Mouse (Mus musculus): ENCODE data around the gene Kdr. TPM values are rescaled to one million over a fixed set of nuclear protein-coding genes. Genes with fewer than 3 reads are reported as not detected.

The Kdr gene
- polyA plus RNA-seq, 1 experiment from 2014 or later = 44.3 TPM

- H3K27ac ChIP-seq (replicated peaks in 1 of 2; ENCODE audit: control insufficient read depth in 1 of 2, insufficient read depth in 1 of 2, low read depth in 2 of 2, low read length in 2 of 2) = no peak overlapping the region
- no peak for ATAC-seq (ENCODE audit: insufficient number of reproducible peaks, insufficient read depth, low FRiP score, low read depth)
Measured at GRCm38 (mm10) chr5:75917231-75917630, 61.0 kb downstream of the Kdr start.

DNA sequence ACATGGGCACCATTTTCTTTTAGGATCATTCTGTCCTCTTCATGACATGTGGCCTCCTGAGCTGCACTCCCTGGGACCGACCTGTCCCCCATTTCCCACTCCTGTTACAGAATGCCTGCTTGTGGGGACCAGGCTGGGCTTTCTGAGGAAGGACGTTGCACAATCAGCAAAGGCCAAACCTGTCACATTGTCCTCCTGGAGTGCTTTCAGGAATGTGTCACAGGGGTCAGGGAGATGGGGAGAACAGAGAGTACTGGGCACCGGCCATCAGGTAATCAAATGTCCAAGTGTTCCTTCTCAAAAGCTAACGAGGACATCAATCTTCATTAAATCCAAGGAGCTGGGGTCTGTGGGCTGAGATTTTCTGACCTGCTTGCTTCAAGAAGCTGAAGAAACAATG lies 72.2 kb downstream of the Kdr start:
- no peaks in the 10 kb centered on the region for H3K36me3 ChIP-seq (ENCODE audit: control insufficient read depth, insufficient read depth, low read length)
- H3K4me2 ChIP-seq (ENCODE audit: low read length) = no peak overlapping the region
- no peak overlapping the region for H3K4me3 ChIP-seq (ENCODE audit: control insufficient read depth in 1 of 2, insufficient read depth in 1 of 2, low read depth in 1 of 2, low read length in 2 of 2)
- WGBS = 35% methylated on average over 4 of the region's 4 CpGs
- H3K4me1 ChIP-seq (ENCODE audit: control insufficient read depth in 2 of 2, insufficient read depth in 2 of 2, low read length in 2 of 2) = peaks cover 2% of the 10 kb centered on the region in 2 experiments; a peak in 1 of 4 replicates
- H3K27me3 ChIP-seq (ENCODE audit: control insufficient read depth, insufficient read depth, low read length) = no peaks in the 10 kb centered on the region
- H3K27ac ChIP-seq (replicated peaks in 1 of 2; ENCODE audit: control insufficient read depth in 1 of 2, insufficient read depth in 1 of 2, low read depth in 2 of 2, low read length in 2 of 2) = no peak overlapping the region
- no peak overlapping the region for H3K9ac ChIP-seq (ENCODE audit: low read length)
- H3K9me3 ChIP-seq (ENCODE audit: control insufficient read depth, low read length) = no peaks in the 10 kb centered on the region
- ATAC-seq (ENCODE audit: insufficient number of reproducible peaks, insufficient read depth, low FRiP score, low read depth) = no peak

More at GRCm38 (mm10) chr5:75917231-75917630, 61.0 kb downstream of the Kdr start:
- Histone ChIP-seq H3K4me2 (ENCODE audit: low read length) (no peak overlapping the region), H3K9me3 (ENCODE audit: control insufficient read depth, low read length) (no peaks in the 10 kb centered on the region), H3K9ac (ENCODE audit: low read length) (no peak overlapping the region), H3K4me1 (ENCODE audit: control insufficient read depth in 2 of 2, insufficient read depth in 2 of 2, low read length in 2 of 2) (peaks cover 5 to 10% of the 10 kb centered on the region in 2 experiments; a peak in 3 of 4 replicates), H3K36me3 (ENCODE audit: control insufficient read depth, insufficient read depth, low read length) (no peaks in the 10 kb centered on the region), H3K4me3 (ENCODE audit: control insufficient read depth in 1 of 2, insufficient read depth in 1 of 2, low read depth in 1 of 2, low read length in 2 of 2) (no peak overlapping the region), H3K27me3 (ENCODE audit: control insufficient read depth, insufficient read depth, low read length) (no peaks in the 10 kb centered on the region)
- WGBS = 68% methylated on average over 4 of the region's 4 CpGs

GRCm38 (mm10) chr5:75900231-75900920 lies 77.9 kb downstream of the Kdr start:
- Histone ChIP-seq H3K4me2 (ENCODE audit: low read length) (peak overlapping the region; percentile 50), H3K9ac (ENCODE audit: low read length) (peak overlapping the region; percentile 36; the same call in 1 of the 2 replicates), H3K4me3 (ENCODE audit: control insufficient read depth in 1 of 2, insufficient read depth in 1 of 2, low read depth in 1 of 2, low read length in 2 of 2) (no peak overlapping the region)

GRCm38 (mm10) chr5:75895351-75895750 lies 82.9 kb downstream of the Kdr start:
- H3K4me2 ChIP-seq (ENCODE audit: low read length) = no peak overlapping the region

More at GRCm38 (mm10) chr5:75900231-75900920, 77.9 kb downstream of the Kdr start:
- Histone ChIP-seq H3K4me1 (ENCODE audit: control insufficient read depth in 2 of 2, insufficient read depth in 2 of 2, low read length in 2 of 2) (peaks cover 13 to 17% of the 10 kb centered on the region in 2 experiments), H3K9me3 (ENCODE audit: control insufficient read depth, low read length) (no peaks in the 10 kb centered on the region), H3K27me3 (ENCODE audit: control insufficient read depth, insufficient read depth, low read length) (no peaks in the 10 kb centered on the region), H3K36me3 (ENCODE audit: control insufficient read depth, insufficient read depth, low read length) (no peaks in the 10 kb centered on the region), H3K27ac (replicated peaks in 1 of 2; ENCODE audit: control insufficient read depth in 1 of 2, insufficient read depth in 1 of 2, low read depth in 2 of 2, low read length in 2 of 2) (peak overlapping the region; percentile 55 to 58)
- 8% methylated on average over 16 of the region's 16 CpGs for WGBS
- 0 out of 2 replicates have a peak, but pooled peaks have one; percentile 13 for ATAC-seq (ENCODE audit: insufficient number of reproducible peaks, insufficient read depth, low FRiP score, low read depth)

GRCm38 (mm10) chr5:75892956-75893471 lies 85.2 kb downstream of the Kdr start:
- H3K27me3 ChIP-seq (ENCODE audit: control insufficient read depth, insufficient read depth, low read length) = no peaks in the 10 kb centered on the region
- ATAC-seq (ENCODE audit: insufficient number of reproducible peaks, insufficient read depth, low FRiP score, low read depth) = no peak
- H3K9me3 ChIP-seq (ENCODE audit: control insufficient read depth, low read length) = no peaks in the 10 kb centered on the region
- no peaks in the 10 kb centered on the region for H3K36me3 ChIP-seq (ENCODE audit: control insufficient read depth, insufficient read depth, low read length)
- H3K4me2 ChIP-seq (ENCODE audit: low read length) = no peak overlapping the region
- no peak overlapping the region for H3K27ac ChIP-seq (replicated peaks in 1 of 2; ENCODE audit: control insufficient read depth in 1 of 2, insufficient read depth in 1 of 2, low read depth in 2 of 2, low read length in 2 of 2)
- H3K4me1 ChIP-seq (ENCODE audit: control insufficient read depth in 2 of 2, insufficient read depth in 2 of 2, low read length in 2 of 2) = peaks cover 0 to 2% of the 10 kb centered on the region in 2 experiments; a peak in 1 of 4 replicates
- no peak overlapping the region for H3K4me3 ChIP-seq (ENCODE audit: control insufficient read depth in 1 of 2, insufficient read depth in 1 of 2, low read depth in 1 of 2, low read length in 2 of 2)
- WGBS = 41% methylated on average over 6 of the region's 6 CpGs
- H3K9ac ChIP-seq (ENCODE audit: low read length) = no peak overlapping the region

More at GRCm38 (mm10) chr5:75895351-75895750, 82.9 kb downstream of the Kdr start:
- no peak overlapping the region for H3K4me3 ChIP-seq (ENCODE audit: control insufficient read depth in 1 of 2, insufficient read depth in 1 of 2, low read depth in 1 of 2, low read length in 2 of 2)
- H3K4me1 ChIP-seq (ENCODE audit: control insufficient read depth in 2 of 2, insufficient read depth in 2 of 2, low read length in 2 of 2) = peaks cover 9 to 10% of the 10 kb centered on the region in 2 experiments
- H3K9me3 ChIP-seq (ENCODE audit: control insufficient read depth, low read length) = no peaks in the 10 kb centered on the region
- no peak for ATAC-seq (ENCODE audit: insufficient number of reproducible peaks, insufficient read depth, low FRiP score, low read depth)
- no peaks in the 10 kb centered on the region for H3K36me3 ChIP-seq (ENCODE audit: control insufficient read depth, insufficient read depth, low read length)
- H3K27ac ChIP-seq (replicated peaks in 1 of 2; ENCODE audit: control insufficient read depth in 1 of 2, insufficient read depth in 1 of 2, low read depth in 2 of 2, low read length in 2 of 2) = no peak overlapping the region
- no peaks in the 10 kb centered on the region for H3K27me3 ChIP-seq (ENCODE audit: control insufficient read depth, insufficient read depth, low read length)
- H3K9ac ChIP-seq (ENCODE audit: low read length) = no peak overlapping the region
- WGBS = 87% methylated on average over 3 of the region's 3 CpGs

Small RNA genes lying within 50 kb of the gene (microRNA-seq; reads per million reads assigned to microRNA genes)
- gene Gm25374 = not detected

Other genes with a start within 250 kb of the Kdr start
- 22.6 and 26.9 TPM in 2 replicates for gene Srd5a3, start 161.8 kb upstream of the Kdr start, polyA plus RNA-seq (2014; fragmentation: Nextera tagmentation; extraction: Ambion mirVana)
- 87.4 and 101 TPM in 2 replicates for gene Tmem165, start 205.4 kb upstream of the Kdr start, polyA plus RNA-seq (2014; fragmentation: Nextera tagmentation; extraction: Ambion mirVana)

Measured in heart, embryonic 14.5 days (tissue).